Comparison of ENCODE assay signal across 12 mouse cellular contexts in genomic region chr17:47178705-47179104, GRCm38 (mm10).
DNase-seq lines count a peak whose midpoint lies in the region; ATAC-seq and TF ChIP-seq lines count a peak whose summit lies in the region.
"Had no signal": no experiment of that assay in that cellular context is flagged by ENCODE, and none has a peak within 500 bp of the region (broad histone marks: within the 10 kb centered on the region; RNA-seq: fewer than 3 reads in every experiment).

No protein-coding gene starts in this region.

- no peak overlapping the region for H3K4me3 ChIP-seq in layer of hippocampus, adult 2 months
- no peak overlapping the region for H3K4me3 ChIP-seq in embryonic facial prominence, embryonic 11.5 days (ENCODE audit: low read depth, low read length)
- no peak overlapping the region for H3K4me3 ChIP-seq in hindbrain, embryonic 13.5 days
- H3K4me3 ChIP-seq in neural tube, embryonic 15.5 days (replicated peaks), result no peak overlapping the region
- no peak overlapping the region for H3K4me3 ChIP-seq in liver, embryonic 12.5 days
- H3K4me3 ChIP-seq: myocyte had no signal

- H3K27me3 ChIP-seq in embryonic facial prominence, embryonic 11.5 days (ENCODE audit: control insufficient read depth, insufficient read depth, low read length), result no peaks in the 10 kb centered on the region
- no peaks in the 10 kb centered on the region for H3K27me3 ChIP-seq in hindbrain, embryonic 13.5 days
- H3K27me3 ChIP-seq in neural tube, embryonic 15.5 days (replicated peaks), result no peaks in the 10 kb centered on the region
- no peaks in the 10 kb centered on the region for H3K27me3 ChIP-seq in liver, embryonic 12.5 days (replicated peaks)

- H3K9me3 ChIP-seq in embryonic facial prominence, embryonic 11.5 days (replicated peaks; ENCODE audit: control insufficient read depth, low read length), result no peaks in the 10 kb centered on the region
- no peaks in the 10 kb centered on the region for H3K9me3 ChIP-seq in hindbrain, embryonic 13.5 days
- no peaks in the 10 kb centered on the region for H3K9me3 ChIP-seq in neural tube, embryonic 15.5 days (replicated peaks)
- no peaks in the 10 kb centered on the region for H3K9me3 ChIP-seq in liver, embryonic 12.5 days (replicated peaks)
- H3K9me3 ChIP-seq: G1E had no signal

- no peak for ATAC-seq in embryonic facial prominence, embryonic 11.5 days (replicated peaks; ENCODE audit: insufficient number of reproducible peaks, low FRiP score, low TSS enrichment, low read depth)
- ATAC-seq in hindbrain, embryonic 13.5 days (ENCODE audit: low FRiP score), result no peak
- no peak for ATAC-seq in neural tube, embryonic 15.5 days (ENCODE audit: low FRiP score)
- ATAC-seq in liver, embryonic 12.5 days, result no peak

- peak overlapping the region; percentile 64; the same call in 1 of the 2 replicates for H3K27ac ChIP-seq in layer of hippocampus, adult 2 months
- H3K27ac ChIP-seq in embryonic facial prominence, embryonic 11.5 days (replicated peaks; ENCODE audit: low read depth, low read length), result no peak overlapping the region; the same call in 1 of the 2 replicates
- peak overlapping the region; percentile 2 for H3K27ac ChIP-seq in hindbrain, embryonic 13.5 days
- 0 out of 2 replicates have a peak overlapping the region, but pooled peaks have one; percentile 49 for H3K27ac ChIP-seq in neural tube, embryonic 15.5 days (replicated peaks)
- no peak overlapping the region for H3K27ac ChIP-seq in liver, embryonic 12.5 days

- no peak for DNase-seq in layer of hippocampus, adult 2 months (ENCODE audit: low spot score in 2 of 2)
- DNase-seq in layer of hippocampus, adult 11-12 months (ENCODE audit: low spot score), result no peak
- DNase-seq in embryonic facial prominence, embryonic 11.5 days (ENCODE audit: low spot score), result peak; percentile 45
- no peak for DNase-seq in left cerebral cortex, postnatal 14 days (ENCODE audit: low spot score in 2 of 2)
- DNase-seq: cerebellum, postnatal 14 days; lung, adult 2 months; thymus, postnatal 36 days had no signal

- no peak for TF ChIP-seq CTCF in layer of hippocampus, adult 2 months (conservative IDR thresholded peaks at IDR 0.05)

- no peak overlapping the region for H3K9ac ChIP-seq in embryonic facial prominence, embryonic 11.5 days (replicated peaks; ENCODE audit: low read length)
- no peak overlapping the region for H3K9ac ChIP-seq in hindbrain, embryonic 13.5 days
- no peak overlapping the region for H3K9ac ChIP-seq in neural tube, embryonic 15.5 days (replicated peaks)
- H3K9ac ChIP-seq in liver, embryonic 12.5 days, result no peak overlapping the region

- H3K4me1 ChIP-seq in embryonic facial prominence, embryonic 11.5 days (ENCODE audit: control insufficient read depth, insufficient read depth, low read length), result no peaks in the 10 kb centered on the region
- peaks cover 35% of the 10 kb centered on the region for H3K4me1 ChIP-seq in hindbrain, embryonic 13.5 days (replicated peaks)
- peaks cover 31% of the 10 kb centered on the region for H3K4me1 ChIP-seq in neural tube, embryonic 15.5 days
- peaks cover 46% of the 10 kb centered on the region for H3K4me1 ChIP-seq in liver, embryonic 12.5 days

- intact Hi-C loops in left cerebral cortex, postnatal 14 days (cut with DNase I), result no loop called here

- no peak overlapping the region for H3K4me2 ChIP-seq in embryonic facial prominence, embryonic 11.5 days (ENCODE audit: low read depth, low read length)
- no peak overlapping the region for H3K4me2 ChIP-seq in hindbrain, embryonic 13.5 days
- no peak overlapping the region for H3K4me2 ChIP-seq in neural tube, embryonic 15.5 days
- no peak overlapping the region for H3K4me2 ChIP-seq in liver, embryonic 12.5 days

- H3K36me3 ChIP-seq in embryonic facial prominence, embryonic 11.5 days (replicated peaks; ENCODE audit: control insufficient read depth, insufficient read depth, low read depth, low read length), result no peaks in the 10 kb centered on the region
- H3K36me3 ChIP-seq in hindbrain, embryonic 13.5 days, result no peaks in the 10 kb centered on the region
- H3K36me3 ChIP-seq in neural tube, embryonic 15.5 days, result no peaks in the 10 kb centered on the region
- no peaks in the 10 kb centered on the region for H3K36me3 ChIP-seq in liver, embryonic 12.5 days
- H3K36me3 ChIP-seq: G1E had no signal

- 46% methylated on average over 5 of the region's 5 CpGs for WGBS in embryonic facial prominence, embryonic 11.5 days
- WGBS in hindbrain, embryonic 13.5 days, result 54% methylated on average over 5 of the region's 5 CpGs
- 28% methylated on average over 5 of the region's 5 CpGs for WGBS in neural tube, embryonic 15.5 days
- WGBS in liver, embryonic 12.5 days (ENCODE audit: insufficient replicate concordance), result 47% methylated on average over 5 of the region's 5 CpGs

Comparison
In these comparisons a context has a peak if more than half of its experiments do, and no peak if none do; other contexts are left out.
1. H3K27ac ChIP-seq: peak in layer of hippocampus, adult 2 months (single experiment), hindbrain, embryonic 13.5 days (single experiment) and neural tube, embryonic 15.5 days (single experiment); none in embryonic facial prominence, embryonic 11.5 days (single experiment) and liver, embryonic 12.5 days (single experiment).